Mouse (Mus musculus) heart, postnatal 36 days (tissue): Measurements from ENCODE around the gene Clint1. TPM values are rescaled to one million over a fixed set of nuclear protein-coding genes. Genes with fewer than 3 reads are reported as not detected.

Experiments
- DNase-seq, 2 experiments: peaks; one replicate each; pipeline ENCODE4 v3.0.0; 2021 to 2022
- intact Hi-C: fragments of 180-260 bp; cut with DNase I; formaldehyde crosslinking; loops from one replicate; pipeline ENCODE4 v1.15.1; 2025
- total RNA-seq, 2 experiments: library from RNA; stranded (reverse); gene quantifications; 2 replicates each; pipeline ENCODE4 v1.2.3; 2021

Gene Clint1
- total RNA-seq, 2 experiments from 2014 or later = 43.2 to 43.7 TPM

- intact Hi-C loops = no loop called here
- no peak for DNase-seq
Observed at GRCm38 (mm10) chr11:45921480-45921898, 69.6 kb downstream of the Clint1 start.

GRCm38 (mm10) chr11:45925436-45925835 lies 73.6 kb downstream of the Clint1 start:
- intact Hi-C loops = no loop called here
- DNase-seq = no peak

- peak; percentile 75 to 80 for DNase-seq
- intact Hi-C loops = loop anchor here (2.0 kb wide), 1 partner anchor 1340 kb away; no protein-coding TSS in a partner anchor
Observed at GRCm38 (mm10) chr11:45926640-45927082, 74.8 kb downstream of the Clint1 start.

GRCm38 (mm10) chr11:45927456-45927855 lies 75.6 kb downstream of the Clint1 start:
- DNase-seq = no peak
- intact Hi-C loops = loop anchor here (2.0 kb wide), 1 partner anchor 1341 kb away; no protein-coding TSS in a partner anchor

- intact Hi-C loops = no loop called here
Observed at GRCm38 (mm10) chr11:45929541-45929940, 77.7 kb downstream of the Clint1 start.

GRCm38 (mm10) chr11:45932771-45933170 lies 80.9 kb downstream of the Clint1 start:
- intact Hi-C loops = no loop called here
- DNase-seq = no peak

More at GRCm38 (mm10) chr11:45929541-45929940, 77.7 kb downstream of the Clint1 start:
- no peak for DNase-seq

- intact Hi-C loops = no loop called here
- DNase-seq = no peak
Observed at GRCm38 (mm10) chr11:45937478-45937877, 85.6 kb downstream of the Clint1 start.

- intact Hi-C loops = no loop called here
Observed at GRCm38 (mm10) chr11:45938917-45939316, 87.1 kb downstream of the Clint1 start.

GRCm38 (mm10) chr11:45942281-45942680 lies 90.4 kb downstream of the Clint1 start:
- DNase-seq = no peak
- intact Hi-C loops = loop anchor here (5.0 kb wide), 1 partner anchor 495 kb away; the partner anchor contains the start of gene Med7

More at GRCm38 (mm10) chr11:45938917-45939316, 87.1 kb downstream of the Clint1 start:
- no peak for DNase-seq

GRCm38 (mm10) chr11:45943108-45943705 lies 91.4 kb downstream of the Clint1 start:
- intact Hi-C loops = loop anchor here (5.0 kb wide), 1 partner anchor 494 kb away; the partner anchor contains the start of gene Med7
- DNase-seq = peak in 1 of 2 experiments; percentile 25

- intact Hi-C loops = loop anchor here (5.0 kb wide), 1 partner anchor 493 kb away; the partner anchor contains the start of gene Med7
Observed at GRCm38 (mm10) chr11:45943891-45944642, 92.2 kb downstream of the Clint1 start.

GRCm38 (mm10) chr11:45944643-45945156 lies 92.8 kb downstream of the Clint1 start, which contains the start of gene Lsm11:
Gene Lsm11, minus strand, starts transcription at chr11:45944935.
- peak; percentile 99 to 100 for DNase-seq

More at GRCm38 (mm10) chr11:45943891-45944642, 92.2 kb downstream of the Clint1 start:
- no peak for DNase-seq

GRCm38 (mm10) chr11:45946796-45947195 lies 94.9 kb downstream of the Clint1 start:
- no peak for DNase-seq
- intact Hi-C loops = loop anchor here (5.0 kb wide), 2 partner anchors 181 to 271 kb away; no protein-coding TSS in a partner anchor

More at GRCm38 (mm10) chr11:45944643-45945156, 92.8 kb downstream of the Clint1 start, which contains the start of gene Lsm11:
- intact Hi-C loops = loop anchor here (5.0 kb wide), 3 partner anchors 183 to 493 kb away; partner anchors contain the start of gene Med7

GRCm38 (mm10) chr11:45947491-45947890 lies 95.6 kb downstream of the Clint1 start:
- no peak for DNase-seq
- intact Hi-C loops = loop anchor here (5.0 kb wide), 2 partner anchors 180 to 270 kb away; no protein-coding TSS in a partner anchor

GRCm38 (mm10) chr11:45955127-45955627 lies 103.3 kb downstream of the Clint1 start, which contains the start of gene Thg1l:
Gene Thg1l, minus strand, starts transcription at chr11:45955494.
- peak; percentile 89 to 95 for DNase-seq
- intact Hi-C loops = no loop called here

GRCm38 (mm10) chr11:45959598-45959997 lies 107.7 kb downstream of the Clint1 start:
- intact Hi-C loops = no loop called here
- DNase-seq = no peak

- intact Hi-C loops = no loop called here
- no peak for DNase-seq
Observed at GRCm38 (mm10) chr11:45960003-45960402, 108.2 kb downstream of the Clint1 start.
